Mouse (Mus musculus): ENCODE results near the gene Serac1. TPM values are rescaled to one million over a fixed set of nuclear protein-coding genes. Genes with fewer than 3 reads are reported as not detected.

Serac1 gene
- total and polyA plus RNA-seq, 3 experiments: 4.1 to 5.9 TPM; not detected in 1

DNA sequence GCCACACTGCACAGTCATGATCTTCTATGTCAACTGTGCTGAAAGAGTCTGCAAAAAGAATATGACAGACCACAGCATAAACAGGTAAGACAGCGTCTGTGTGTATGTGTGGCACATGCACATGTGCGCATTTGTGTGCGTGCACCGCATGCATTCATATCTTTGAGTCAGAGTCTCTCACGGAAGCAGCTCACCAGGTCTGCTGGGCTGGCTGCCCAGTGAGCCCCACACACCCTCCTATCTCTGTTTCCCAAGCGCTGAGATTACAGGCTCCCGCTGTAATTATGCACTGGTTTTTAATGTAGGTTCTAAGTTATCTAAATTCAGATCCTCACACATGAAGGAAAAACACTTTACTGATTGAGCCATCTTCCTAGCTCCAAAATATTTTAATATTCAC is 11.9 kb downstream of the Serac1 start:
- Histone ChIP-seq H3K27me3 (ENCODE audit: control insufficient read depth in 1 of 2, insufficient read depth in 2 of 2, low read length in 2 of 2) (no peaks in the 10 kb centered on the region), H3K4me1 (ENCODE audit: control insufficient read depth in 1 of 2, insufficient read depth in 2 of 2, low read length in 2 of 2) (peaks cover 0 to 4% of the 10 kb centered on the region in 2 experiments; a peak in 2 of 4 replicates), H3K36me3 (ENCODE audit: control insufficient read depth in 1 of 2, insufficient read depth in 2 of 2, low read length in 2 of 2) (peaks cover 0 to 2% of the 10 kb centered on the region in 2 experiments; a peak in 2 of 4 replicates), H3K79me2 (ENCODE audit: control insufficient read depth, insufficient read depth, low read length, poor library complexity) (no peaks in the 10 kb centered on the region), H3K4me3 (ENCODE audit: control insufficient read depth in 1 of 2, insufficient read depth in 1 of 2, low read depth in 2 of 2, low read length in 2 of 2) (no peak overlapping the region), H3K27ac (ENCODE audit: control insufficient read depth, low read depth, low read length) (no peak overlapping the region), H3K9ac (ENCODE audit: control insufficient read depth, low read depth, low read length, poor library complexity, severe bottlenecking) (no peak overlapping the region), H3K9me3 (replicated peaks; ENCODE audit: insufficient read depth, low read length) (no peaks in the 10 kb centered on the region)
- DNase-seq (ENCODE audit: low read depth, low spot score): peak; percentile 61
- peak; percentile 64 for TF ChIP-seq GATA1 (IDR thresholded peaks at IDR 0.05; ENCODE audit: low read depth, low read length)
- TF ChIP-seq MAX (IDR thresholded peaks at IDR 0.05; ENCODE audit: low read length): peak; percentile 71
- no peak for TF ChIP-seq POLR2A (IDR thresholded peaks at IDR 0.05; ENCODE audit: control insufficient read depth in 1 of 2, insufficient read depth in 1 of 2, low read depth in 1 of 2, low read length in 2 of 2, poor library complexity in 1 of 2)
- peak; percentile 65 to 68 for TF ChIP-seq EP300 (IDR thresholded peaks at IDR 0.05; ENCODE audit: low read depth in 1 of 2, low read length in 2 of 2)
- 0 out of 2 replicates have a peak, but pooled peaks have one; percentile 42 for TF ChIP-seq TCF12 (IDR thresholded peaks at IDR 0.05; ENCODE audit: low read depth, low read length)
- peak; percentile 73 for TF ChIP-seq MXI1 (IDR thresholded peaks at IDR 0.05; ENCODE audit: low read depth, low read length)
- TF ChIP-seq ELF1 (IDR thresholded peaks at IDR 0.05; ENCODE audit: low read depth, low read length): no peak
- no peak for TF ChIP-seq TBP (IDR thresholded peaks at IDR 0.05; ENCODE audit: low read depth, low read length)
- TF ChIP-seq RCOR1 (IDR thresholded peaks at IDR 0.05; ENCODE audit: low read depth, low read length): peak; percentile 98
- no peak for TF ChIP-seq MAZ (IDR thresholded peaks at IDR 0.05; ENCODE audit: low read depth, low read length)
- no peak for TF ChIP-seq CHD2 (IDR thresholded peaks at IDR 0.05; ENCODE audit: low read length)
- no peak for TF ChIP-seq ZKSCAN1 (IDR thresholded peaks at IDR 0.05; ENCODE audit: low read depth, low read length)
- no peak for TF ChIP-seq CHD1 (IDR thresholded peaks at IDR 0.05; ENCODE audit: low read depth, low read length)
- no peak for TF ChIP-seq MYB (IDR thresholded peaks at IDR 0.05; ENCODE audit: low read depth, low read length)
- 0 out of 2 replicates have a peak, but pooled peaks have one; percentile 21 for TF ChIP-seq SIN3A (IDR thresholded peaks at IDR 0.05; ENCODE audit: low read length)
- TF ChIP-seq POLR2AphosphoS5 (IDR thresholded peaks at IDR 0.05; ENCODE audit: borderline replicate concordance, low read depth, low read length): no peak
- TF ChIP-seq E2F4 (IDR thresholded peaks at IDR 0.05; ENCODE audit: borderline replicate concordance, low read depth, low read length): no peak
- no peak for TF ChIP-seq SMC3 (IDR thresholded peaks at IDR 0.05; ENCODE audit: low read depth, low read length)
- no peak for TF ChIP-seq TAL1 (IDR thresholded peaks at IDR 0.05; ENCODE audit: low read length)
- TF ChIP-seq CTCF (IDR thresholded peaks at IDR 0.05 in 2 of 3, conservative IDR thresholded peaks at IDR 0.05 in 1 of 3; ENCODE audit: control insufficient read depth in 1 of 3, insufficient read depth in 1 of 3, low read depth in 2 of 3, low read length in 3 of 3, poor library complexity in 1 of 3, severe bottlenecking in 1 of 3): no peak
- no peak for TF ChIP-seq USF1 (IDR thresholded peaks at IDR 0.05; ENCODE audit: low read depth, low read length)
- peak; percentile 70; the same call in 1 of the 2 replicates for TF ChIP-seq MYC (IDR thresholded peaks at IDR 0.05; ENCODE audit: low read depth, low read length)
- TF ChIP-seq JUND (IDR thresholded peaks at IDR 0.05; ENCODE audit: low read depth, low read length): no peak
- TF ChIP-seq UBTF (IDR thresholded peaks at IDR 0.05; ENCODE audit: borderline replicate concordance, insufficient read depth, low read depth, low read length): no peak
- no peak for TF ChIP-seq NRF1 (IDR thresholded peaks at IDR 0.05; ENCODE audit: insufficient read depth, low read depth, low read length, poor library complexity, severe bottlenecking)
- no peak for TF ChIP-seq ZNF384 (IDR thresholded peaks at IDR 0.05; ENCODE audit: low read depth, low read length)
- TF ChIP-seq MAFK (IDR thresholded peaks at IDR 0.05; ENCODE audit: borderline replicate concordance, low read depth, low read length): no peak
- no peak for TF ChIP-seq USF2 (IDR thresholded peaks at IDR 0.05; ENCODE audit: borderline replicate concordance in 1 of 2, insufficient read depth in 1 of 2, low read depth in 1 of 2, low read length in 2 of 2)
- TF ChIP-seq HCFC1 (IDR thresholded peaks at IDR 0.05; ENCODE audit: low read depth, low read length): no peak
- TF ChIP-seq ZC3H11A (IDR thresholded peaks at IDR 0.05; ENCODE audit: low read depth, low read length): no peak
- TF ChIP-seq MEF2A (IDR thresholded peaks at IDR 0.05; ENCODE audit: extremely low read depth, insufficient replicate concordance, low read depth, low read length, poor library complexity, severe bottlenecking): no peak
- no peak for TF ChIP-seq POLR2AphosphoS2 (IDR thresholded peaks at IDR 0.05; ENCODE audit: low read length)
- 0 out of 2 replicates have a peak, but pooled peaks have one; percentile 45 for TF ChIP-seq BHLHE40 (IDR thresholded peaks at IDR 0.05; ENCODE audit: borderline replicate concordance, low read depth, low read length)
- no peak for TF ChIP-seq RAD21 (IDR thresholded peaks at IDR 0.05; ENCODE audit: low read depth, low read length)
- TF ChIP-seq GABPA (IDR thresholded peaks at IDR 0.05; ENCODE audit: low read depth, low read length): no peak
- no peak for TF ChIP-seq ZMIZ1 (IDR thresholded peaks at IDR 0.05; ENCODE audit: low read depth, low read length)
- TF ChIP-seq NELFE (IDR thresholded peaks at IDR 0.05; ENCODE audit: low read depth, low read length): no peak
- TF ChIP-seq KAT2A (conservative IDR thresholded peaks at IDR 0.05; ENCODE audit: low read depth, low read length): no peak

Data from MEL (cell line).